Mouse (Mus musculus): ENCODE results near the gene Nppc. TPM values are rescaled to one million over a fixed set of nuclear protein-coding genes. Genes with fewer than 3 reads are reported as not detected.

Gene Nppc
- total and polyA plus RNA-seq, 3 experiments, result not detected

GRCm38 (mm10) chr1:86623001-86624000 is 47.1 kb downstream of the Nppc start:
- Histone ChIP-seq H3K9me3 (replicated peaks; ENCODE audit: insufficient read depth, low read length) (no peaks in the 10 kb centered on the region), H3K9ac (ENCODE audit: control insufficient read depth, low read depth, low read length, poor library complexity, severe bottlenecking) (no peak overlapping the region), H3K27ac (ENCODE audit: control insufficient read depth, low read depth, low read length) (no peak overlapping the region), H3K4me1 (ENCODE audit: control insufficient read depth in 1 of 2, insufficient read depth in 2 of 2, low read length in 2 of 2) (no peaks in the 10 kb centered on the region), H3K4me3 (ENCODE audit: control insufficient read depth in 1 of 2, insufficient read depth in 1 of 2, low read depth in 2 of 2, low read length in 2 of 2) (no peak overlapping the region), H3K36me3 (ENCODE audit: control insufficient read depth in 1 of 2, insufficient read depth in 2 of 2, low read length in 2 of 2) (no peaks in the 10 kb centered on the region), H3K79me2 (ENCODE audit: control insufficient read depth, insufficient read depth, low read length, poor library complexity) (no peaks in the 10 kb centered on the region), H3K27me3 (ENCODE audit: control insufficient read depth in 1 of 2, insufficient read depth in 2 of 2, low read length in 2 of 2) (no peaks in the 10 kb centered on the region)
- TF ChIP-seq ETS1 (IDR thresholded peaks at IDR 0.05; ENCODE audit: low read depth, low read length), result no peak
- TF ChIP-seq NRF1 (IDR thresholded peaks at IDR 0.05; ENCODE audit: insufficient read depth, low read depth, low read length, poor library complexity, severe bottlenecking), result no peak
- no peak for TF ChIP-seq BHLHE40 (IDR thresholded peaks at IDR 0.05; ENCODE audit: borderline replicate concordance, low read depth, low read length)
- no peak for TF ChIP-seq ZMIZ1 (IDR thresholded peaks at IDR 0.05; ENCODE audit: low read depth, low read length)
- TF ChIP-seq E2F4 (IDR thresholded peaks at IDR 0.05; ENCODE audit: borderline replicate concordance, low read depth, low read length), result no peak
- TF ChIP-seq RAD21 (IDR thresholded peaks at IDR 0.05; ENCODE audit: low read depth, low read length), result no peak
- TF ChIP-seq TAL1 (IDR thresholded peaks at IDR 0.05; ENCODE audit: low read length), result no peak
- TF ChIP-seq MAX (IDR thresholded peaks at IDR 0.05; ENCODE audit: low read length), result no peak
- TF ChIP-seq NELFE (IDR thresholded peaks at IDR 0.05; ENCODE audit: low read depth, low read length), result no peak
- TF ChIP-seq SIN3A (IDR thresholded peaks at IDR 0.05; ENCODE audit: low read length), result no peak
- TF ChIP-seq TBP (IDR thresholded peaks at IDR 0.05; ENCODE audit: low read depth, low read length), result no peak
- no peak for TF ChIP-seq MYB (IDR thresholded peaks at IDR 0.05; ENCODE audit: low read depth, low read length)
- TF ChIP-seq EP300 (IDR thresholded peaks at IDR 0.05; ENCODE audit: low read depth in 1 of 2, low read length in 2 of 2), result no peak
- TF ChIP-seq GABPA (IDR thresholded peaks at IDR 0.05; ENCODE audit: low read depth, low read length), result no peak
- TF ChIP-seq KAT2A (conservative IDR thresholded peaks at IDR 0.05; ENCODE audit: low read depth, low read length), result no peak
- no peak for TF ChIP-seq ZC3H11A (IDR thresholded peaks at IDR 0.05; ENCODE audit: low read depth, low read length)
- no peak for TF ChIP-seq ELF1 (IDR thresholded peaks at IDR 0.05; ENCODE audit: low read depth, low read length)
- TF ChIP-seq ZKSCAN1 (IDR thresholded peaks at IDR 0.05; ENCODE audit: low read depth, low read length), result no peak
- no peak for DNase-seq (ENCODE audit: low read depth, low spot score)

DNA sequence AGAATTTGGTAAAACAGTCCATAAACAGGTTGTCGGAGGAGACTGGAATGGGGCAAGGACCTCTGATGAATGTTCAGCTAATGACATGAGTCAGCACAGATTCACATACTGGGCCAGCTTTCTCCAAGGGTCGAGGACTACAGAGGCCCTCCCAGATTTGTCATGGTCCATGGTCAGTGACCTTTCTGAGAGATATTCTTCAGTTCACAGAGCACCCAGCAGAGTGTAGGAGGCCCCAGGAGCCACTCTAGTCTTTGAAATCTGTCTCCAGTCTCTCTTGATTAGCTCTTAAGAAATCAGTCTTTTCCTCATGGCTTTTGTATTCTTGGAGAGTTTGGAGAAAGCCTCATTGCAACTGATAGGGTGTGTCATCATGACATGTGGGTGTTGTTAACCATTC is 48.1 kb downstream of the Nppc start:
- no peak for DNase-seq (ENCODE audit: low read depth, low spot score)
- Histone ChIP-seq H3K4me3 (ENCODE audit: control insufficient read depth in 1 of 2, insufficient read depth in 1 of 2, low read depth in 2 of 2, low read length in 2 of 2) (no peak overlapping the region), H3K27ac (ENCODE audit: control insufficient read depth, low read depth, low read length) (no peak overlapping the region), H3K36me3 (ENCODE audit: control insufficient read depth in 1 of 2, insufficient read depth in 2 of 2, low read length in 2 of 2) (no peaks in the 10 kb centered on the region), H3K4me1 (ENCODE audit: control insufficient read depth in 1 of 2, insufficient read depth in 2 of 2, low read length in 2 of 2) (no peaks in the 10 kb centered on the region), H3K79me2 (ENCODE audit: control insufficient read depth, insufficient read depth, low read length, poor library complexity) (no peaks in the 10 kb centered on the region), H3K9ac (ENCODE audit: control insufficient read depth, low read depth, low read length, poor library complexity, severe bottlenecking) (no peak overlapping the region), H3K9me3 (replicated peaks; ENCODE audit: insufficient read depth, low read length) (no peaks in the 10 kb centered on the region), H3K27me3 (ENCODE audit: control insufficient read depth in 1 of 2, insufficient read depth in 2 of 2, low read length in 2 of 2) (no peaks in the 10 kb centered on the region)
- TF ChIP-seq SMC3 (IDR thresholded peaks at IDR 0.05; ENCODE audit: low read depth, low read length), result no peak
- no peak for TF ChIP-seq NRF1 (IDR thresholded peaks at IDR 0.05; ENCODE audit: insufficient read depth, low read depth, low read length, poor library complexity, severe bottlenecking)
- no peak for TF ChIP-seq USF1 (IDR thresholded peaks at IDR 0.05; ENCODE audit: low read depth, low read length)
- TF ChIP-seq JUND (IDR thresholded peaks at IDR 0.05; ENCODE audit: low read depth, low read length), result no peak
- no peak for TF ChIP-seq RCOR1 (IDR thresholded peaks at IDR 0.05; ENCODE audit: low read depth, low read length)
- no peak for TF ChIP-seq POLR2A (IDR thresholded peaks at IDR 0.05; ENCODE audit: control insufficient read depth in 1 of 2, insufficient read depth in 1 of 2, low read depth in 1 of 2, low read length in 2 of 2, poor library complexity in 1 of 2)
- no peak for TF ChIP-seq HCFC1 (IDR thresholded peaks at IDR 0.05; ENCODE audit: low read depth, low read length)
- TF ChIP-seq ZC3H11A (IDR thresholded peaks at IDR 0.05; ENCODE audit: low read depth, low read length), result no peak
- no peak for TF ChIP-seq ELF1 (IDR thresholded peaks at IDR 0.05; ENCODE audit: low read depth, low read length)
- no peak for TF ChIP-seq MEF2A (IDR thresholded peaks at IDR 0.05; ENCODE audit: extremely low read depth, insufficient replicate concordance, low read depth, low read length, poor library complexity, severe bottlenecking)
- TF ChIP-seq KAT2A (conservative IDR thresholded peaks at IDR 0.05; ENCODE audit: low read depth, low read length), result no peak
- TF ChIP-seq GATA1 (IDR thresholded peaks at IDR 0.05; ENCODE audit: low read depth, low read length), result no peak
- TF ChIP-seq MYC (IDR thresholded peaks at IDR 0.05; ENCODE audit: low read depth, low read length), result no peak
- TF ChIP-seq POLR2AphosphoS5 (IDR thresholded peaks at IDR 0.05; ENCODE audit: borderline replicate concordance, low read depth, low read length), result no peak
- TF ChIP-seq USF2 (IDR thresholded peaks at IDR 0.05; ENCODE audit: borderline replicate concordance in 1 of 2, insufficient read depth in 1 of 2, low read depth in 1 of 2, low read length in 2 of 2), result no peak
- no peak for TF ChIP-seq CHD1 (IDR thresholded peaks at IDR 0.05; ENCODE audit: low read depth, low read length)
